Mouse (Mus musculus): ENCODE measurements at regions not wholly inside any gene's neighbourhood (a gene's known extent, or its start where the extent isn't known, plus 50 kb on each side); places are given as distances from the start of the nearest gene placed in this dataset.

GRCm38 (mm10) chr10:10628236-10628717, 52.9 kb upstream of the Gm10944 start:
- DNase-seq (ENCODE audit: low read depth, low spot score): no peak

GRCm38 (mm10) chr10:10614976-10615762, 57.1 kb upstream of the Rab32 start:
- peak; percentile 69 for DNase-seq (ENCODE audit: low read depth, low spot score)

- DNase-seq (ENCODE audit: low read depth, low spot score): peak; percentile 55
Measured at GRCm38 (mm10) chr10:10610561-10611345, 52.7 kb upstream of the Rab32 start.

GRCm38 (mm10) chr10:10608626-10609168, 50.6 kb upstream of the Rab32 start:
- DNase-seq (ENCODE audit: low read depth, low spot score): no peak
